Mouse (Mus musculus) lung, embryonic 15.5 days (tissue): Measurements from ENCODE around the gene AA467197. TPM values are rescaled to one million over a fixed set of nuclear protein-coding genes. Genes with fewer than 3 reads are reported as not detected.

Experiments used
- ATAC-seq: fragments of 200-750 bp; cut with Nextera tagmentation; 2 replicates; pipeline ENCODE4 v1.8.0; 2017; ENCODE audit warnings: moderate number of reproducible peaks, borderline replicate concordance; ENCODE audit not compliant: low FRiP score, low TSS enrichment; ENCODE audit errors: extremely low read depth
- H3K27ac ChIP-seq: fragments of 300-500 bp; sonication (generic); 2 replicates; pipeline ENCODE4 v1.5.1; 2015; ENCODE audit warnings: moderate library complexity, mild to moderate bottlenecking, inconsistent platforms
- H3K27me3 ChIP-seq: fragments of 300-500 bp; sonication (generic); 2 replicates; pipeline ENCODE4 v1.6.1; 2015; ENCODE audit warnings: inconsistent platforms
- H3K36me3 ChIP-seq: fragments of 300-500 bp; sonication (generic); 2 replicates; pipeline ENCODE4 v1.6.1; 2015; ENCODE audit warnings: inconsistent platforms
- H3K4me1 ChIP-seq: fragments of 300-500 bp; sonication (generic); 2 replicates; pipeline ENCODE4 v1.6.1; 2015; ENCODE audit warnings: inconsistent platforms
- H3K4me2 ChIP-seq: fragments of 300-500 bp; sonication (generic); 2 replicates; pipeline ENCODE4 v1.6.1; 2015; ENCODE audit warnings: inconsistent platforms, mild to moderate bottlenecking, moderate library complexity
- H3K4me3 ChIP-seq: fragments of 300-500 bp; sonication (generic); 2 replicates; pipeline ENCODE4 v1.5.1; 2015; ENCODE audit warnings: mild to moderate bottlenecking, inconsistent platforms
- H3K9ac ChIP-seq: fragments of 300-500 bp; sonication (generic); 2 replicates; pipeline ENCODE4 v1.6.1; 2015; ENCODE audit warnings: inconsistent platforms
- H3K9me3 ChIP-seq: fragments of 300-500 bp; sonication (generic); 2 replicates; pipeline ENCODE4 v1.6.1; 2016; ENCODE audit warnings: inconsistent platforms
- WGBS: fragments of 180-500 bp; shearing (Covaris S2); methylation state at CpG from one replicate; pipeline ENCODE4 v1.1.7; 2015; 5-methylcytosine and 5-hydroxymethylcytosine counted together
- microRNA counts: library from miRNA; unstranded; fragments of <30 nt; microRNA quantifications from one replicate; lab custom pipeline; 2016
- microRNA-seq: library from miRNA; unstranded; fragments of <30 nt; microRNA quantifications from one replicate; pipeline ENCODE4, GENCODE M21; 2016
- polyA plus RNA-seq: library from polyadenylated mRNA; unstranded; fragments of >200 nt; fragmentation: Nextera tagmentation; extraction: Ambion mirVana; gene quantifications from 2 replicates; pipeline ENCODE4 v1.2.1, GENCODE M21; 2015

The AA467197 gene
- polyA plus RNA-seq, 1 experiment from 2014 or later, result 0.76 TPM

DNA sequence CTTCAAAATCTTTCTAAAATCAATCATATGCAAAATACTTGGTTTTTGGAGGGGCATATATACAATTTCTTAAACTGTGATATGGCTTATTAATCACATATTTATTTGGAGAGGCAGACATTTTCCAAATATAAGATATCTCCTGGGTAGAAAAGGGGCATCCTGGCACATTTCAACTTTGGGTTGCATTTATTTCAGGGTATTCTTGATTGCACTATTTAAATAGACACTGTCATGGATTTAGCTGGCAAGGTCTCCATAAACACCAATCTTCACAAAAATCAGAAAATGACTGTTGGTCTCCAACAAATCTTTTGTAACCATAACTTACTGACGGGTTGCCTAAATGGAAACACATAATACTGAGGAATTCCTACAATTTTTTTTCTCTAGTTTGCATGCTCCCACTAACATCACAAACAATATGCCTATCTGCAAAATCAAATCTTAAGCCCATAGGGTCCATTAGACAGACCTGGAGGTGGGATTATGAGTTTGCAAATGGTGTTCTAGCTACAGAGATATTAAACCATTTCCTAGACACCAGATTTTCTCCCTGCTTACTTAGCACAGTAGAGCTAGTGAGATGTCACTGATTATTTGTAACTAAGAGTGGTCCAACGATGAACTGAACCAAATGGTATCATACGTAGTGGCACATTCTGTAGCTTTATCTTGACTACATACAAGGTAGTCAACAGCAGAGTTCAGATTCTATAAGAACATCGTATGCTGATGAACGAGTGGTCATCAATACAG is 44.8 kb downstream of the AA467197 start:
- Histone ChIP-seq H3K4me1 (no peaks in the 10 kb centered on the region), H3K9ac (no peak overlapping the region), H3K36me3 (no peaks in the 10 kb centered on the region), H3K4me3 (no peak overlapping the region), H3K27ac (no peak overlapping the region), H3K9me3 (peaks cover 11% of the 10 kb centered on the region), H3K27me3 (no peaks in the 10 kb centered on the region), H3K4me2 (no peak overlapping the region)
- 82% methylated on average over 5 of the region's 5 CpGs for WGBS
- 0 out of 2 replicates have a peak, but pooled peaks have one; percentile 31 for ATAC-seq

DNA sequence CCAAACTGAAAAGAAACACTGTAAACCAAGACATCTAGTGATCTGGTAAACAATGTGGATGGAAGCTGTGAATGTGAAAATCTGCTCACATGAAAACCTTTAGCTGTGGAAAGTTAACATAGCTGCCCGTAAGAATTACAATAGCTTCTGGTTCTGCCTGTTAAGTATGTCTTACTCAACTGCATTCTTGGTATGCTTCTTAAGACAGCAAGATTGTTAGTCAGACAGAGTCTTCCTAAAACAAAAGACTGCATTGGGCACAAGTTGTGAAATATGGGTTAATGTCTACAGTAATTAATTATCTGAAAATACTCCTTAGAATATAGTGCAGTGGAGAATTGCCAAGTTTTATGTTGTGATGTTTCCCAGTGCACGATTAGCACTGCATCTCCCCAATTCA is 45.7 kb downstream of the AA467197 start:
- H3K9me3 ChIP-seq, result peaks cover 11% of the 10 kb centered on the region
- no peak for ATAC-seq
- H3K9ac ChIP-seq, result no peak overlapping the region
- no peak overlapping the region for H3K27ac ChIP-seq
- no peaks in the 10 kb centered on the region for H3K27me3 ChIP-seq
- H3K4me1 ChIP-seq, result no peaks in the 10 kb centered on the region
- no peak overlapping the region for H3K4me3 ChIP-seq
- no peaks in the 10 kb centered on the region for H3K36me3 ChIP-seq
- 66% methylated on average over 2 of the region's 2 CpGs for WGBS
- H3K4me2 ChIP-seq, result no peak overlapping the region

DNA sequence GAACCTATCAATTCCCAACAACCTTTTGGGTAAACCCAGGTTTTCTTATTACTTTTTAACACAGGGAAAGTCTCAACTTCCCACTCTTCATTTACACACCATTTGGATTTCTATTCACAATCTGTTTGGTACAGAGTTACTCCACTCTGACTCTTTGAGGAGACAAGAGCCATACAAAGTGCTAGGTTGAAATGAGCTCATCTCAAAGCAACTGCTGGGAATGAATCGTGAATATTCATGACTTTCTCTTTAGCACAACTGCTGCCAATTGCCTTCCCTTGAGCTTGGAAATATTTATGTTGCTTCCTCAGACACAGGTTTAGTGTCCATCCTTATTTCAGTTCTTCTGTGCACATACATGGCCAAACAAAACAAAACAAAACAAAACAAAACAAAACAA is 46.9 kb downstream of the AA467197 start:
- Histone ChIP-seq H3K9ac (no peak overlapping the region), H3K27ac (no peak overlapping the region), H3K9me3 (peaks cover 11% of the 10 kb centered on the region), H3K36me3 (no peaks in the 10 kb centered on the region), H3K4me2 (no peak overlapping the region), H3K4me3 (no peak overlapping the region), H3K4me1 (no peaks in the 10 kb centered on the region), H3K27me3 (no peaks in the 10 kb centered on the region)
- WGBS, result 83% methylated on average over 1 of the region's 1 CpGs
- ATAC-seq, result no peak

DNA sequence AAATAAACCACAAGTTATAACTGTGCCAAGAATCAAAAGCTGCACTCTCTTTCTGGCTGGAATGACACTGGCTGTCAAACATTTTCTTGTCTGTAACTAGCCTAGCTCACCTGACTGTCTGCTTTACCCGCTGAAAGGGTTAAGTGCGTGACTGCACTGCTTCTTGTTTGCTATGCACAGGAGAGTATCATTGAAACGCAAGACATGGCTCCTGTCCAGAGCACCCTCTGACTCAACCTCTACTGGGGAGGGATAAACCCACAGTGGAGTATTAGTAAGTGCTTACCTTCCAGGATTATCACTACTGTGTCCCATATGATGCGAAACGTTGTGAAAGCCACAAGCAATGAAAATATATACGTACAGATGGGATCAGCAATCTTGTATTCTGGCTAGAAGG is 49.9 kb downstream of the AA467197 start:
- Histone ChIP-seq H3K4me3 (no peak overlapping the region), H3K36me3 (no peaks in the 10 kb centered on the region), H3K9me3 (peaks cover 6% of the 10 kb centered on the region), H3K27me3 (no peaks in the 10 kb centered on the region), H3K27ac (no peak overlapping the region), H3K4me2 (no peak overlapping the region), H3K9ac (no peak overlapping the region), H3K4me1 (no peaks in the 10 kb centered on the region)
- no peak for ATAC-seq
- 64% methylated on average over 6 of the region's 6 CpGs for WGBS

MicroRNA genes within 50 kb of the gene (microRNA counts, 519-probe panel; counts per million panel counts)
- microRNA mmu-miR-147 (lab: Ali Mortazavi, UCI), result 19.7 counts per million

Small RNAs within 50 kb of the gene (microRNA-seq; reads per million reads assigned to microRNA genes)
- 4.8 reads per million, percentile 20 among the genes with 10 or more reads in this experiment for gene Mir147

Other genes with a start within 250 kb of the AA467197 start
- gene Slc28a2, start 210.5 kb upstream of the AA467197 start, polyA plus RNA-seq, result 0.16 and 0.31 TPM in 2 replicates
- gene Gm14085, start 152.0 kb upstream of the AA467197 start, polyA plus RNA-seq, result not detected in 2 replicates
- 6.2 and 6.3 TPM in 2 replicates for gene Gatm, start 25.7 kb upstream of the AA467197 start, polyA plus RNA-seq
- 6.7 and 6.8 TPM in 2 replicates for gene Slc30a4, start 65.7 kb downstream of the AA467197 start, polyA plus RNA-seq
- gene Bloc1s6, start 101.5 kb downstream of the AA467197 start, polyA plus RNA-seq, result 44.0 and 45.4 TPM in 2 replicates
- 8.8 and 9.4 TPM in 2 replicates for gene Sqor, start 128.3 kb downstream of the AA467197 start, polyA plus RNA-seq